Mouse (Mus musculus): ENCODE data around the gene Gm10645.

Gm10645 gene

GRCm38 (mm10) chr8:83169127-83169526 lies 3.2 kb upstream of the Gm10645 start:
- no peak for DNase-seq

GRCm38 (mm10) chr8:83167932-83168331 lies 2.0 kb upstream of the Gm10645 start:
- no peak for DNase-seq

- DNase-seq, result peak; percentile 82 to 83
These were observed 587 bp downstream of the Gm10645 start, which contains the start of gene Tbc1d9 for GRCm38 (mm10) chr8:83165235-83165930. Gene Tbc1d9 (plus strand): TSS chr8:83165352.

GRCm38 (mm10) chr8:83160613-83161012 lies 5.4 kb downstream of the Gm10645 start:
- no peak for DNase-seq

- no peak for DNase-seq
These were observed 6.4 kb downstream of the Gm10645 start for GRCm38 (mm10) chr8:83159615-83160014.

GRCm38 (mm10) chr8:83158971-83159370 lies 7.0 kb downstream of the Gm10645 start:
- no peak for DNase-seq

- DNase-seq, result no peak
These were observed 10.9 kb downstream of the Gm10645 start for GRCm38 (mm10) chr8:83155110-83155509.

GRCm38 (mm10) chr8:83152470-83152869 lies 13.5 kb downstream of the Gm10645 start:
- no peak for DNase-seq

GRCm38 (mm10) chr8:83152055-83152454 lies 13.9 kb downstream of the Gm10645 start:
- no peak for DNase-seq

- no peak for DNase-seq
These were observed 16.8 kb downstream of the Gm10645 start for GRCm38 (mm10) chr8:83149124-83149523.

GRCm38 (mm10) chr8:83145421-83145820 lies 20.5 kb downstream of the Gm10645 start:
- DNase-seq, result no peak

- no peak for DNase-seq
These were observed 21.4 kb downstream of the Gm10645 start for GRCm38 (mm10) chr8:83144601-83145000.

- DNase-seq, result no peak
These were observed 24.6 kb downstream of the Gm10645 start for GRCm38 (mm10) chr8:83141358-83141757.

GRCm38 (mm10) chr8:83140701-83141111 lies 25.3 kb downstream of the Gm10645 start:
- DNase-seq, result no peak

- no peak for DNase-seq
These were observed 25.9 kb downstream of the Gm10645 start for GRCm38 (mm10) chr8:83140068-83140467.

GRCm38 (mm10) chr8:83135086-83135485 lies 30.9 kb downstream of the Gm10645 start:
- DNase-seq, result no peak

Measured in cerebellum, postnatal 36 days (tissue).